Mouse (Mus musculus): ENCODE measurements at regions not wholly inside any gene's neighbourhood (a gene's known extent, or its start where the extent isn't known, plus 50 kb on each side); places are given as distances from the start of the nearest gene placed in this dataset.

- no peak for DNase-seq (ENCODE audit: low spot score in 2 of 2)
Observed at GRCm38 (mm10) chr9:14174324-14175040, 100.4 kb upstream of the Sesn3 start.

GRCm38 (mm10) chr9:14175041-14175881 is 99.6 kb upstream of the Sesn3 start:
- no peak for DNase-seq (ENCODE audit: low spot score in 2 of 2)

- DNase-seq (ENCODE audit: low spot score in 2 of 2), result no peak
Observed at GRCm38 (mm10) chr9:14179777-14180176, 95.1 kb upstream of the Sesn3 start.

DNA sequence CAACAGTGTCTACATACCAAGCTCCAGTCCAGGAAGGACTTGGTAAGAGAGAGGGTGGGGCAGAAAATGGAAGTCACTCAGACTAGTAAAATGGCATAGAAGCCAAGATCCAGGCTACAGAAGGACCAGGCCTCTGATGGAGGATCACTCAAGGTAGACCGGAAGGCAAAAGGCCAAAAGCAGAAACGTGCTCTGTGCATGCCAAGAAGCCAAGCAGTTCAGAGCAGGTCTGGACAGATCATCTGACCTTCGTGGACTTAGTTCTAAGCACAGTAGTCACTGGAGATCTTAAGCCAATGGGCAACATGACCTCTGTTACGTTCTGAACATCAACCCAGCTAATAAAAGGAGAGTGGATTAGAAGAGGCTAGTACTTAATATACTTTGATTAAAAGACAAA is 90.6 kb upstream of the Sesn3 start:
- no peak for DNase-seq (ENCODE audit: low spot score in 2 of 2)

GRCm38 (mm10) chr9:14185681-14186080 is 89.2 kb upstream of the Sesn3 start:
- no peak for DNase-seq (ENCODE audit: low spot score in 2 of 2)

DNA sequence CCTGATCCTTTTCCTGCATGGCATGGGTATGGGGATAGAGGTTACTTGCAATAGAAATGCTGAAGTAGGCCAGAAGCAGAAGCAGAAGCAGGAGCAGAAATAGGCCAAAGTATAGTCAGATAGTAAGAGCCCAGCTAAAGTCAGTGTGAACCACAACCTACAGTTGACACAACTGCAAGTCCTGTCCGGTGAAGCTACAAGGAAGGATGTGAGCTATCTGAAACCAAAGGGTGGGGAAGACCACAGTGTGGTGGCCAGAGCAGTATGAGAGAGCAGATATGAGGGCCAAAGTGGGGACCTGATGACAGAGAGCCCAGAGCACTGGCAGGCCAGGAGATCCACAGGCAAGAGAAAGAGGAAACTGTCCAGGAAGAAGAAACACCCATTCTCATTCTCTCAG is 87.1 kb upstream of the Sesn3 start:
- DNase-seq (ENCODE audit: low spot score in 2 of 2), result no peak

DNA sequence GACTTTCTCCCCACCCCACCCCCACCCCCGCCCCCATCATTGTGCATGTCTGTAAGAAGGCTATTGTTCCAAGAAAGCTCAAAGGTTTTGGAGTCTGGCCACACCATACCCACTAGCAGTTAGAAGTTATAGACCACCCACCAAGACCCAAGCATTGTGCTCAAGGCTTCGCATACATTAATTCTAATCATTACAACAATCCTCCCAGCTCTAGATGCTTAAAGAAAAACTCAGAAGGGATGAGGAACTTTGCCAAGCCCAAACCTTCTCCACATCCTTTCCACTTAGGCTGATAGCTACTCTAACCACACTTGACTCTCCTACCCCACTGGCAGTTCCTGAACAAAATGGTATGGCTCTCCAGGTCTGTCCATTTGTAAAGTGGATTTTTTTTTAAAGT is 86.4 kb upstream of the Sesn3 start:
- no peak for DNase-seq (ENCODE audit: low spot score in 2 of 2)

- no peak for DNase-seq (ENCODE audit: low spot score in 2 of 2)
Observed at GRCm38 (mm10) chr9:14190660-14191059, 84.2 kb upstream of the Sesn3 start.

GRCm38 (mm10) chr9:14194748-14195147 is 80.1 kb upstream of the Sesn3 start:
- DNase-seq (ENCODE audit: low spot score in 2 of 2), result no peak

- DNase-seq (ENCODE audit: low spot score in 2 of 2), result no peak
Observed at GRCm38 (mm10) chr9:14199116-14199515, 75.8 kb upstream of the Sesn3 start.

DNA sequence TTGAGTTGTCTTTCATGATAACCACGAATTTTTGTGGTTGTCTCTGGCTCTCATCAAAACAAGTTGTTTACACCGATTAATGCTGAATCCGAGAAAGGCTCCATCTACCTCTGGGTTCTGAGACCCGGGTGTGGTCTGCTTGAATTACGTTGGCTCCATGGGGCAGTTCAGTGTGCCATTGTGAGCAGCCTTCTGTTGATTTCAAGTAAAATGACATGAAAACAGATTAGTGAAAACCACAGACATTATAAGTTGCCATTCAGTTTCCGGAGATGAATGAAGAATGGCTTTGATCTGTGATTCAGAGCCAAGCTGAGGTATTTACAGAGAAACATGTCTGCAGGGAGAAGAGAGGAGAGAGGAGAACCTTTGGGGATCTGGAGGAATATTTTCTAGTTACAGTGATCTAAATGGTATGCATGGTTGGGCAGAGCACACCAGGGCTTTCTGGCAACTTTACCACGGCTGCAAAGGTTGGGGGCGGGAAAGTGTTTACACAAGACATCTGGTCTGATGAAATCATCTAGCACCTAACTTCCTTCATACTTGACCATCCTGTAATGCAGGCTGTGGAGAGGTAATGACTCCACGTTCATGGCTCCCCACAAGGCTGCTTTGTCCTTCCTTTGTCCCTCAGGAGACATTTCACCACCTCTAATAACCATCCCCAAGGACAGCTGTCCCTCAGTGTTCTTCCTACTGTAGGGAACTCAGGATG is 74.7 kb upstream of the Sesn3 start:
- DNase-seq (ENCODE audit: low spot score in 2 of 2), result no peak

DNA sequence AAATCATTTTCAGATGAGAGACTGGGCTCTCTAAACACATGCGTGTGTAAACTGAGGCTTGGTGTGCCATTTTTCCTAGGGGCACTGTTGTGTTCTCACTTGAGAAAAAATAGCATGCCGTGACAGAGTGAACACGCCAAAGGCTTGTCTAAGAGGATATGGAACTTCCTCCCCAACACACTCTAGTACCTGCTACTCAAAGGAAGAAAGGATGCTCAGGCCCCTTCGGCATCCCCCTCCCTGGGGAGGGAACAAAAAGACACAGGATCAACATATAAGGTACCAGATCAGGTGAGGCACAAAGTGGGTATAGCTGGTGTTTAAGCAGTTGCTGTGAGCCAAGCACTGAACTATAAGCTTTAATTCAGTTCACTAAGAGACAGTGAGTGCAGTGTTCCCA is 74.0 kb upstream of the Sesn3 start:
- DNase-seq (ENCODE audit: low spot score in 2 of 2), result no peak

- no peak for DNase-seq (ENCODE audit: low spot score in 2 of 2)
Observed at GRCm38 (mm10) chr9:14202551-14203306, 72.1 kb upstream of the Sesn3 start.

DNA sequence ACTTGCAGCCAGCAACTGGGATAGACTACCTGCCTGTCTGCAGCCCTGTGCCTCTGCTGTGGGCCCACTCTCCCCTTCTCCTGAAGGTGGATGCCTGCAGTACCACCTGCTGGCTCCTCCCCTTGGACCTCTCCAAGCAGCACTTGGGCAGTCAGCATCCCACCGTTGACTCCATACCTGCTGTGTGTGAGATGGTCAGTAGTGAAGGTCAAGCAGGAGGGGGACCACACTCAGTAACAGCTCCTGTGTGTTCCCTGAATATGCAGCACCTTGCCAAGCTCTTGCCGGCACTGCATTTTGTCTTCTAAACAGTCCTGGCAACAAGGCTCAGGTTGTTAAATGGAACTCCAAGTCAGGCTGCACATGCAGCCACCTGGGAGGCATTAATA is 71.6 kb upstream of the Sesn3 start:
- DNase-seq (ENCODE audit: low spot score in 2 of 2), result no peak

GRCm38 (mm10) chr9:14203768-14204416 is 71.0 kb upstream of the Sesn3 start:
- DNase-seq (ENCODE audit: low spot score in 2 of 2), result no peak

DNA sequence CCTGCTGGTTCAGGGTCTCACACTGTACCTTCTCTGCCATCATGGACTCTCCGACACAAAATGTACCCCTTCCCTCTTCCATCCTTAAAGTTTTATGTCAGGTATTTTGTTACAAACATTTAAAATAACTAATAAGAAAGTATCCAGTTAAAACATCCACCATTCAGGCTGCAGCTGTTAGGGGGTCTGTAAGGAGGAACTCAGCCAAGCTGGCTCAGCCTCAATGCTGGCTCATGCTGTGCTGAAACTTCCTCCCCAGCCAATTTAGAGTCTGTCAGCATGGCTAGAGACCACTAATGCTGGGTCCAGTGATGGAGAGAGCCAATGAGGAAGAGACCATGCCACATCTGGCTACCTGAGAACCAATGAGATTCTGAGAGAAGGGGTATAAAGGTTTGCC is 70.0 kb upstream of the Sesn3 start:
- DNase-seq (ENCODE audit: low spot score in 2 of 2), result no peak

- DNase-seq (ENCODE audit: low spot score in 2 of 2), result no peak
Observed at GRCm38 (mm10) chr9:14206838-14207560, 67.9 kb upstream of the Sesn3 start.

DNA sequence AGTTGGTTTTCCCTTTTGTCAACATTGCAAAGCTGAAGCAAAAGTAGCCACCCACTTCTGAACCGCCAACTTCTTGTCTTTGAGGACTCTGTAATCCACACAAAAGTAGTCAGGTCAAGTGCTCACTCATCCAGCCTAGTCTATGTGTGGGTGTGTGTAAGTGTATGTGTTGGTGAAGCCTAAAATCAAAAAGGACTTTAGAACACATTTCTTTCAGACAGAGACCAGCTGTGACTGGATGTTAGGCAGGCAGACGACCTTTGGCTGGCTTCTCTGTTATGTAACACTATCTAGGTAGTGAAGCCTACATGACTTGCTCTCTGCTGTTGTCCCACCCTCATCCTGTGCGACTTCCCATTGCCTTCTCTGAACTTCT is 67.3 kb upstream of the Sesn3 start:
- DNase-seq (ENCODE audit: low spot score in 2 of 2), result no peak

DNA sequence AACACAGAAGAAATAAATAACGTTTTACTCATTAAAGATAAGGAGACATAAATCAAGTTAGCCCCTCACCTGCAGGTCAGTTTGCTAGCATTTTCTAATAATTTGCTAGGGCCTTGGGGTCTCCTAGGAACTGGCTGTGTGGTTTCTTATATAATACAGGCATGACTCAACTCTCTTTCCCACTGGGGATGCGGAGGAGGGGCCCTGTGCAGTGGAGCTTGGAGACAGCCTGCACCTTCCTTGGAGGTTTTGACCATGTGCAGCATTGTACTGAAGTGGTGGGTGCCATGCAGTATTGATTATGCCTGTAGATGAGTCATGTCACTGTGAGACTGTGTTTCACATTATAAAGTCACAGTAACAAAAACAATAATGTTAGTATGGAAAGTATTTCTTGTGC is 61.6 kb upstream of the Sesn3 start:
- no peak for DNase-seq (ENCODE audit: low spot score in 2 of 2)

- DNase-seq (ENCODE audit: low spot score in 2 of 2), result no peak
Observed at GRCm38 (mm10) chr9:14215171-14215782, 59.6 kb upstream of the Sesn3 start.

All from spleen, postnatal 14 days (tissue).